In genomic region chr11:65537046-65537630, GRCm38 (mm10) we compare ENCODE assay signal across 28 mouse cellular contexts.
A peak's percentile ranks its signal among the peaks of the same experiment; 100 is the strongest.
DNase-seq lines count a peak whose midpoint lies in the region; ATAC-seq and TF ChIP-seq lines count a peak whose summit lies in the region.
"Had no signal": no experiment of that assay in that cellular context is flagged by ENCODE, and none has a peak within 500 bp of the region (broad histone marks: within the 10 kb centered on the region; RNA-seq: fewer than 3 reads in every experiment).

No protein-coding gene starts in this region.

- no peak overlapping the region for H3K4me2 ChIP-seq in forebrain, postnatal 0 days (ENCODE audit: low read depth)
- no peak overlapping the region for H3K4me2 ChIP-seq in forebrain, embryonic 15.5 days (replicated peaks)
- H3K4me2 ChIP-seq: heart, embryonic 13.5 days; hindbrain, embryonic 14.5 days; limb, embryonic 12.5 days; midbrain, embryonic 15.5 days; neural tube, embryonic 15.5 days had no signal

- no peaks in the 10 kb centered on the region for H3K9me3 ChIP-seq in forebrain, postnatal 0 days (ENCODE audit: low read length)
- H3K9me3 ChIP-seq in forebrain, embryonic 15.5 days: no peaks in the 10 kb centered on the region
- H3K9me3 ChIP-seq: G1E; heart, embryonic 13.5 days; limb, embryonic 12.5 days; midbrain, embryonic 10.5 days; midbrain, embryonic 15.5 days; neural tube, embryonic 15.5 days had no signal

- H3K36me3 ChIP-seq in forebrain, postnatal 0 days (ENCODE audit: insufficient read depth): no peaks in the 10 kb centered on the region
- no peaks in the 10 kb centered on the region for H3K36me3 ChIP-seq in forebrain, embryonic 15.5 days
- H3K36me3 ChIP-seq: G1E; heart, embryonic 13.5 days; limb, embryonic 12.5 days; midbrain, embryonic 10.5 days; midbrain, embryonic 15.5 days; neural tube, embryonic 15.5 days had no signal

- 63% methylated on average over 16 of the region's 16 CpGs for WGBS in forebrain, postnatal 0 days
- WGBS in forebrain, embryonic 15.5 days: 71% methylated on average over 16 of the region's 16 CpGs

- H3K4me1 ChIP-seq in forebrain, postnatal 0 days (ENCODE audit: insufficient read depth): no peaks in the 10 kb centered on the region
- 0 out of 2 replicates have a peak, but pooled peaks cover 10% of the 10 kb centered on the region for H3K4me1 ChIP-seq in forebrain, embryonic 15.5 days
- H3K4me1 ChIP-seq: heart, embryonic 13.5 days; limb, embryonic 12.5 days; midbrain, embryonic 10.5 days; midbrain, embryonic 15.5 days; neural tube, embryonic 15.5 days had no signal

- peak; percentile 52 for DNase-seq in forebrain, postnatal 0 days
- peak; percentile 54 to 68 for DNase-seq in kidney, postnatal 4 days
- DNase-seq in kidney, adult 8-10 months: no peak
- DNase-seq in lung, postnatal 4 days: peak; percentile 23 to 60
- DNase-seq in lung, postnatal 36 days: no peak
- DNase-seq in urinary bladder, postnatal 4 days (ENCODE audit: low spot score in 2 of 2): no peak
- no peak for DNase-seq in adrenal gland, postnatal 10 days
- DNase-seq: adrenal gland, postnatal 14 days; cerebellum, adult 2 months; cerebellum, postnatal 14 days; gastrocnemius, adult 2 months; gastrocnemius, postnatal 36 days; heart, adult 2 months; heart, postnatal 10 days; retina, postnatal 1 day; right cerebral cortex, postnatal 14 days had no signal

- no peak for ATAC-seq in forebrain, postnatal 0 days
- no peak for ATAC-seq in forebrain, embryonic 15.5 days (replicated peaks)
- ATAC-seq: intestine, postnatal 0 days; midbrain, embryonic 15.5 days had no signal

- H3K27me3 ChIP-seq in forebrain, postnatal 0 days (ENCODE audit: insufficient read depth, low read length): no peaks in the 10 kb centered on the region
- no peaks in the 10 kb centered on the region for H3K27me3 ChIP-seq in forebrain, embryonic 15.5 days
- H3K27me3 ChIP-seq: heart, embryonic 13.5 days; limb, embryonic 12.5 days; midbrain, embryonic 15.5 days; neural tube, embryonic 15.5 days had no signal

- TF ChIP-seq CTCF in forebrain, postnatal 0 days (IDR thresholded peaks at IDR 0.05; ENCODE audit: low read depth): no peak

- no peak overlapping the region for H3K27ac ChIP-seq in forebrain, postnatal 0 days (ENCODE audit: low read depth, low read length)
- H3K27ac ChIP-seq in forebrain, embryonic 15.5 days (replicated peaks): no peak overlapping the region
- H3K27ac ChIP-seq: gastrocnemius, adult 2 months; heart, adult 2 months; heart, embryonic 13.5 days; hindbrain, embryonic 14.5 days; layer of hippocampus, adult 2 months; left cerebral cortex, adult 2 months; limb, embryonic 12.5 days; midbrain, embryonic 10.5 days; midbrain, embryonic 15.5 days; neural tube, embryonic 15.5 days had no signal

- no peak overlapping the region for H3K4me3 ChIP-seq in forebrain, postnatal 0 days (ENCODE audit: low read depth, low read length)
- no peak overlapping the region for H3K4me3 ChIP-seq in forebrain, embryonic 15.5 days
- H3K4me3 ChIP-seq: erythroblast, embryonic 14.5 days; gastrocnemius, adult 2 months; heart, adult 2 months; heart, embryonic 13.5 days; layer of hippocampus, adult 2 months; left cerebral cortex, adult 2 months; limb, embryonic 12.5 days; midbrain, embryonic 10.5 days; midbrain, embryonic 15.5 days; neural tube, embryonic 15.5 days had no signal

- no peak overlapping the region for H3K9ac ChIP-seq in forebrain, postnatal 0 days
- no peak overlapping the region for H3K9ac ChIP-seq in forebrain, embryonic 15.5 days (replicated peaks)
- H3K9ac ChIP-seq: heart, embryonic 13.5 days; hindbrain, embryonic 14.5 days; limb, embryonic 12.5 days; midbrain, embryonic 15.5 days; neural tube, embryonic 15.5 days had no signal

Comparison
In these comparisons a context has a peak if more than half of its experiments do, and no peak if none do; other contexts are left out.
1. DNase-seq: peak in forebrain, postnatal 0 days (single experiment), kidney, postnatal 4 days (2 of 2) and lung, postnatal 4 days (2 of 2); none in kidney, adult 8-10 months (0 of 2), lung, postnatal 36 days (single experiment), urinary bladder, postnatal 4 days (0 of 2) and adrenal gland, postnatal 10 days (single experiment).